Mouse (Mus musculus): ENCODE measurements around the gene Id4.

Id4 gene

DNA sequence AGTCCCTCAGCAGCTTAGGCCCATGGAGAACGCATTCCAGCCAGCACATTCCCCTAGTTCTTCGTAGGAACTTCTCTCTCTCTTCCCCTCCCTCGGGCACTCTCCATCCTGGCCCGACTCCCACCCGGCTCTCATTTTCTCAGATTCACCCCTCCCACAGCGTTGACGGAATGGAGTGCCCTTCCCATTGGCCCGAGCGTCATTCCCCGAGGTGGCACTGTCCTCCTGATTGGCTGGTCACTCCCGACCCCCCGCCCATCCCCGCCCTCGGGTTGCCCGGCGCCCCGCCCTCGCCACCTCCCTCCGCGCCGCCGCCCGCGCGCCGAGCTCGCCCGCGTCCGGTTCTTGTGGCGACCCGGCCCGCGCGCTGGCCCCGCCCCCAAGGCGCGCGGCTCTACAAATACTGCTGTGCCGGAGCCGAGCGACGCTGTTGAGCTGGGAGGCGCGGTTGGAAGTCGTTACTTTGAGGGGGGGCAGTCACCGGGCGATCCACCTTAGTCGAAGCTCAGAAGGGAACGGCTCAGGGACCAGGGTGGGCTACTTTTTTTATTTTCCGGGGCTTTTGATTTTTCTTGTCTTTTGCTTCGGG is at the start of gene Id4:
Id4 (plus strand) TSS at position 539 of the 589 bp plus-strand sequence.
- DNase-seq (ENCODE audit: low read depth, low spot score), result peak; percentile 31

DNA sequence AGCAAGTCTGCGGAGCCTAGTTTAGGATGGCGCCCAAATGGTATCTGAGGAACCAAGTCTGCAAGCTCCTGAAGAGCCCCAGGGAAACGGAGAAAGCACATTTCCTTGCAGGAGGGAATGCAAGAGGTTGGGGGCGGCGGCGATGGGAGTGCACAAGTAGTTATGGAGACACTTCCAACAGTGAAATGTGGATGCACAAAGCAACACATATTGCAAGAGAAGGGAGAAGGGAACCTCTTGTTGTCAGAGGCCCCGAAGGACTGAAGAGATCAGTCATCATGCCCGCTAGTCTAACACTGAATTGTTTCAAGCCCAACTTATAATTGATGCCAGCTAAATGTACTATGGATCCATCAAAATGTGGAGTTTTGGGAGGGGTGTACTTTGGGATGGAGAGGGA is 33.9 kb upstream of the Id4 start:
- DNase-seq (ENCODE audit: low read depth, low spot score), result no peak

GRCm38 (mm10) chr13:48227712-48228111 is 33.3 kb upstream of the Id4 start:
- peak; percentile 7 for DNase-seq (ENCODE audit: low read depth, low spot score)

DNA sequence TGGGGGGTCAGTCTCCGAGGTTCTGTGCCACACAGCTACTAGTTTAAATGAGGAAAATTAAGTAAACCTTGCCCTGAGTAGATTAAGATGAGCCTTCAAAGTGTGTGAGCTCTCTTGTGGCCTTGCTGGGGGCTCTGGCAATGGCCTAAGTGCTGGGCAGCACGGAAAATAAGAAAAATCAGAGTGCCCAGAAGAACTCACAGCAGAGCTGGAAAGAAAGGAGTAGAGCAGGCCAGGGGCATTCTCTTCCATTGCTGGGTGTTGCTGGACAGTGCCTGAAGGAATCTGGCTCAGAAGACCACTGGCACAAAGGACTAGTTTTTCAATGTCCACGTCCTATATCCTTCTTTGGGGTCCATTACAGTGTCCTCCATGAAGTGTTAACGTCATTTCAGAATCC is 32.9 kb upstream of the Id4 start:
- DNase-seq (ENCODE audit: low read depth, low spot score), result no peak

GRCm38 (mm10) chr13:48230996-48231395 is 30.0 kb upstream of the Id4 start:
- no peak for DNase-seq (ENCODE audit: low read depth, low spot score)

- no peak for DNase-seq (ENCODE audit: low read depth, low spot score)
Observed at GRCm38 (mm10) chr13:48236436-48236835, 24.6 kb upstream of the Id4 start.

- no peak for DNase-seq (ENCODE audit: low read depth, low spot score)
Observed at GRCm38 (mm10) chr13:48236865-48237264, 24.2 kb upstream of the Id4 start.

GRCm38 (mm10) chr13:48237516-48237915 is 23.5 kb upstream of the Id4 start:
- DNase-seq (ENCODE audit: low read depth, low spot score), result no peak

DNA sequence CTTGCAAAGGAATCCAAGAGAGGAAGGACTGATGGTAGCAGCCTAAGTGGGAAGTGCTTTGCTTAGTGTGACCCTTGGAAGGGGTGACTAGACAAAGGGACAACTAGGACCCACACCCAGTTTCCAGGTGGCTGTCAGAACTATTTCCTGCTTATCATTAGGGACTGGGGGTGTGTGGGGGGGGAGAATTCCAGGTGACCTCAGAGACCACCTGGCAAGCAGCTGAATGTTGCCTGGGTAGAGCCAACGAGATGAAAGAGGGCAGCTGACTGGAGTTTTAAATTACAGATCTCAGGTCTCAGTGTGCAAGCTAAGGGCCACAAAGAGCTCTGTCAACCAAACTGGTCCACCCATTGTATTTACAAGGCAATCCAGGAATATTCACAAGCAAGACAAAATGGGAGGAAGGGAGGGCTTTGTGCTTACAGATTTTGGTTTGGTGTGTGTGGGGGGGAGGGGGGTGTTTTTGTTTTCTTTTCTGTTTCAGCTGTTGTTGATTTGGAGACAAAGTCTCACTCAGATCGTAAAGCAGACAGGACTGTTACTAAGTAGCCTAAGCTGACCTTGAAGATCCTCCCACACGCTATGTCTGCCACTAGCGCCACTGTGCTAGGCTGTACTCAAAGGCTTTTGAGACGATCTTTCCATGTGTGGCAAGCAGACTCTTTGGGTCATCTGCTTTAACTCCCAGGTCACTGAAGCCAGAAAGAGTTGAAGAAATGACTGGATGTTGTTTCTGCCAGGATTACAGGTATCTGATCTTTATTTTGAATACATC is 15.6 kb upstream of the Id4 start:
- no peak for DNase-seq (ENCODE audit: low read depth, low spot score)

DNA sequence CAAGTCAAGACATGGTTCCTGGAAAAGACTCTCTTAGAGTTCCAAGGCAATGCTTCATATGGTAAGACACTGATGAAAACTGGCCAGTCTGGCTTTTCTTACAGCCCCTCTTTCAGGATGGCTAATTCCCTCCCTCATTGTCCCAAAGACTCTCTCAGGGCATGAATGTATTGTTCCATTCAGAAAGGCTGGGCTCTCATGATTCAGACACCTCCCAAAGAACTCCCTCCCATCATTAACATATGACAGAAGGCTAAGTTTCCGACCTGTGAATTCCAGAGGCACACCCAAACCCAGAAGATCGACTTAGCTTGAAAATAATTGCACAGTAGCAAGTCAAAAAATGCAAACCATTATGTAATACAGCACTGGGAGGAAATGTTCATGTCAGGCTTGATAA is 8.5 kb upstream of the Id4 start:
- no peak for DNase-seq (ENCODE audit: low read depth, low spot score)

DNA sequence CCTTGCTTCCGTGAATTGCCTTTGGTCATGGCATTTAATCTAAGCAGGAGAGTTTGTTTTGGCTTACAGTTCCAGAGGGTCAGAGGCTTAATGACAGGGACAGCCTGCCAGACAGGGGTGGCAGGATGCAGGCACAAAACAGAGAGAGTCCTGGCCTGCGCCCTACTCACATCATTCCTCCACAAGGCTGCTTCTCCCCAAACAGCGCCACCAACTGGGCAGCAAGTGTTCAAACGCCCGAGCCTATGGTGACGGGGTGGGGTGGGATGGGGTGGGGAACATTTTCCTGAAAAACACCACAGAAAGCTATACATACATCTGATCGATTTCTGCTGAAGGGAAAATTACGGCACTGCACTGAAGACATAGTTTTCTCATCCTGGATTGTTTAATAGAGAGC is 6.0 kb upstream of the Id4 start:
- DNase-seq (ENCODE audit: low read depth, low spot score), result no peak

DNA sequence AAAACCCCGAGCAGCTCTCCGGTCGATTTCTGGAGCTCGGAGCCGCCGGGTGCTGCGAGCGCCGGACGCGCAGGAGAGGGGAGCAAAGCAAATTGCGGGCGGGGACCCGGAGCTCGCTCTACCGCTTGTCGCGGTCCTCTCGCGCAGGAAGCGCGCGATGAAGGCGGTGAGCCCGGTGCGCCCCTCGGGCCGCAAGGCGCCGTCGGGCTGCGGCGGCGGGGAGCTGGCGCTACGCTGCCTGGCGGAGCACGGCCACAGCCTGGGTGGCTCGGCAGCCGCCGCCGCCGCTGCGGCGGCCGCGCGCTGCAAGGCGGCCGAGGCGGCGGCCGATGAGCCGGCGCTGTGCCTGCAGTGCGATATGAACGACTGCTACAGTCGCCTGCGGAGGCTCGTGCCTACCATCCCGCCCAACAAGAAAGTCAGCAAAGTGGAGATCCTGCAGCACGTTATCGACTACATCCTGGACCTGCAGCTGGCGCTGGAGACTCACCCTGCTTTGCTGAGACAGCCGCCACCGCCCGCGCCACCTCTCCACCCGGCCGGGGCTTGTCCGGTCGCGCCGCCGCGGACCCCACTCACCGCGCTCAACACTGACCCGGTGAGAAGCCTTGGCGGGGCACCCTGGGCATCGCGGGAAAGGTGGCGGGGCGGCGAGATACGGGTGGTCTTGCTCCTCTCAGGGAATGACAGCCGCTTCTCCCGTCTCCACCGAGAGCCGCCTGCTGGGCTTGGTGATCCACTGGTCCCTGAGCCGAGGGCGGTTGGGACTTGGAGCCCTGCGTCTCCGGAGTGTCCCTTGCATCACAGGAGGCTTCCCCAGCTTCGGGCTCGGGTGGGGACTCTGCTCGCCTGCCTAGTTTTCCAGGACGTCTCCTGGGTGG is 553 bp downstream of the Id4 start:
- no peak for DNase-seq (ENCODE audit: low read depth, low spot score)

- DNase-seq (ENCODE audit: low read depth, low spot score), result no peak
Observed at GRCm38 (mm10) chr13:48262451-48262969, 1.5 kb downstream of the Id4 start.

DNA sequence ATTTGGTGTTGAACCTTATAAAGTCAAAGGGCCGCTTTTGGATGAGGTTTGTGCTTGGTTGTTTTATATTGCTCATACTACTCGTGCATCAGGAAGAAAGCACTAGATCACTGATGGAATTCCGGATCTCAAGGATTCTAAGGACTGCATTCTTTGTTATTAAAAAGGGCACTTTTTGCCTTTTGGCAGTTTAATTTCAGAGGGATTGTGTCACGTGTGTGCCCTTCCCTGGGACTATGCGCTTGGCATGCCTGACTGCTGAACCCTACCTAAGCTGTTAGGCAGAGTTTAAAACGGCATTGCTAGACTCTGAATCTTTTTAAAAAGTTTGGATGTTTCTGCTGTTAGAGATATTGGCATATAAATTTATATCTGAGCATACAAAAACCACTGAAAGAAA is 4.0 kb downstream of the Id4 start:
- no peak for DNase-seq (ENCODE audit: low read depth, low spot score)

DNA sequence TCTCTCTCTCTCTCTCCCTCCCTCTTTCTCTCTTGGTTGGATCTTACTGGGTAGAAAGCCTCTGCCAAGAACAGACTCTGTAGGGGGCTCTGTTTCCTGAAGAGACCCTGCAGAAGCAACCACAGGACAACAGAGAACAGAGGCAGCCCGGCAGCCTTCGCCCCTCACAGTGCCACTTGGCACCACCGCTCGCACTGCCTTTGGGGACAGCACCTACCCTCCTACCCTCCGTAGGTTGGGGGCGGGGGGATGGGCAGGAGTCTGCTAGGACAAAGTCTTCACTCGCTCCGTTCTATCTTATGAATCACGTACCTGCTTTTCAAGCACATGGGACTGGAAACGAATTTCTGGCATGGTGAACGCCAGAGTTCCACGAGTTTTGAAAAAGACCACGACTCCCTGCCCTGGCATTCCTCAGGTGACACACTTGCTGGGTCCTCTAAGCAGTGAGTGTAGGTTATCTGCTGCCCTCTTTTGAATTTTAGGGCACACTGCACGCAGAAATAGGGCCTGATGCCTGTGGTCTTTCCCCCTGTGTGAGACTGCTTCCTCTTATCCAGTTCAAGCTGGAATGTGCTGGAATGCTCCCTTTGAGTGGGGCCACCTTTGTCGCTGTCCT is 12.5 kb downstream of the Id4 start:
- no peak for DNase-seq (ENCODE audit: low read depth, low spot score)

GRCm38 (mm10) chr13:48274107-48274506 is 13.1 kb downstream of the Id4 start:
- no peak for DNase-seq (ENCODE audit: low read depth, low spot score)

- no peak for DNase-seq (ENCODE audit: low read depth, low spot score)
Observed at GRCm38 (mm10) chr13:48276981-48277380, 16.0 kb downstream of the Id4 start.

DNA sequence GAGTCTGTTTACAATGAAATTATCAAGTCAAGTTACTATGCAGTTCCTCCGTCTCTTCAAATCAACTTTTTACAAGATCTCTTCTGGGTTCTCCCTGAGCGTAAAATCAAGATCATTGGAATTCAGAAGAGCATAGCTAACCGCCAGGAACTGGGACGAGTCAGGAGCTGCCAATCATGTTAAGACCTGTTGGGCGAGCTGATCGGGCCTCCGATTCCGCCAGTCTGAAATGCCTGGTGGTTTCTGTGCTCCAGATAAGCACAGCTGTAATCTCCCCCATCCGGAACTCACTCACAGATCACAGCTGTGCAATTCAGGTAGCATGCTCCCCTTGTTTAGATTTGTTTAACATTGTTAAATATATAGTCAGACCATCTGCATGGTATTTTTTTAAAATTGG is 23.4 kb downstream of the Id4 start:
- DNase-seq (ENCODE audit: low read depth, low spot score), result no peak

GRCm38 (mm10) chr13:48284918-48285693 is 24.1 kb downstream of the Id4 start:
- no peak for DNase-seq (ENCODE audit: low read depth, low spot score)

GRCm38 (mm10) chr13:48290427-48290826 is 29.4 kb downstream of the Id4 start:
- DNase-seq (ENCODE audit: low read depth, low spot score), result no peak

DNA sequence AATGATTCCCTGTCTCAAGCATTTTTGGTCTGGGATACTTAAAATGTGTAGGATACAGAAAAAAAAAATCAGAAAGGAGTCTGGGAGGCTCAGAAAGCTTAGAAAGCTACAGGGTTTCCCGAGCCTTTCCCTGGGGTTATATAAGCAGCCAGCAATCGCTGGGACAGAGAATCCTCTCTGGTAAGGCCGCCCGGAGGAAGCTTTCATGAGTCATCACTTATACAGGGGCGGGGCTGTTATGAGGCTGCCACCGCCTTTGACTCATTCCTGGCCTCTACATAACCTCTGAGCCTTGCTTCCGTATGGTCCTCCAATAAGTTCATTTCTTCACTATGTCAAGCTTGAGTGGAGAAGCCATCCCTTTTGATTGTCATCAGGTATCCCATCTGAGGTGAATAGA is 53.5 kb downstream of the Id4 start:
- DNase-seq (ENCODE audit: low read depth, low spot score), result no peak
